Mouse (Mus musculus): ENCODE results near the gene Lta. TPM values are rescaled to one million over a fixed set of nuclear protein-coding genes. Genes with fewer than 3 reads are reported as not detected.

The Lta gene
- polyA plus RNA-seq, 1 experiment from 2014 or later = 0.06 TPM

- no peaks in the 10 kb centered on the region for H3K36me3 ChIP-seq (replicated peaks)
- peak within 1 kb of the TSS; percentile 74 for H3K4me2 ChIP-seq
- WGBS (ENCODE audit: insufficient replicate concordance) = 46% methylated on average over 28 of the region's 28 CpGs
- ATAC-seq (ENCODE audit: insufficient read depth) = no peak
- H3K9me3 ChIP-seq (replicated peaks) = no peaks in the 10 kb centered on the region
- peaks cover 46% of the 10 kb centered on the region for H3K27me3 ChIP-seq
- H3K9ac ChIP-seq = 0 out of 2 replicates have a peak within 1 kb of the TSS, but pooled peaks have one; percentile 40
- peaks cover 40% of the 10 kb centered on the region for H3K4me1 ChIP-seq (replicated peaks)
- peak within 1 kb of the TSS; percentile 38; the same call in 1 of the 2 replicates for H3K27ac ChIP-seq (replicated peaks)
- H3K4me3 ChIP-seq (replicated peaks) = peak within 1 kb of the TSS; percentile 49
Measured at GRCm38 (mm10) chr17:35193881-35194843, 11.0 kb downstream of the Lta start, which contains the start of gene Ltb. Gene Ltb (plus strand): TSS chr17:35194439.

GRCm38 (mm10) chr17:35192924-35193323, 12.2 kb downstream of the Lta start:
- ATAC-seq (ENCODE audit: insufficient read depth) = no peak
- Histone ChIP-seq H3K9ac (no peak overlapping the region), H3K36me3 (replicated peaks) (no peaks in the 10 kb centered on the region), H3K27me3 (peaks cover 37% of the 10 kb centered on the region), H3K4me3 (replicated peaks) (no peak overlapping the region), H3K4me2 (no peak overlapping the region), H3K27ac (replicated peaks) (peak overlapping the region; percentile 64; the same call in 1 of the 2 replicates), H3K9me3 (replicated peaks) (no peaks in the 10 kb centered on the region), H3K4me1 (replicated peaks) (peaks cover 42% of the 10 kb centered on the region)
- 45% methylated on average over 5 of the region's 5 CpGs for WGBS (ENCODE audit: insufficient replicate concordance)

GRCm38 (mm10) chr17:35191723-35192122, 13.4 kb downstream of the Lta start:
- H3K4me2 ChIP-seq = no peak overlapping the region

GRCm38 (mm10) chr17:35190096-35190495, 15.1 kb downstream of the Lta start:
- ATAC-seq (ENCODE audit: insufficient read depth) = no peak
- H3K9me3 ChIP-seq (replicated peaks) = no peaks in the 10 kb centered on the region
- peak overlapping the region; percentile 74 for H3K27ac ChIP-seq (replicated peaks)
- H3K9ac ChIP-seq = no peak overlapping the region
- peaks cover 42% of the 10 kb centered on the region for H3K4me1 ChIP-seq (replicated peaks)
- peaks cover 15% of the 10 kb centered on the region for H3K27me3 ChIP-seq
- peak overlapping the region; percentile 27 for H3K4me2 ChIP-seq
- WGBS (ENCODE audit: insufficient replicate concordance) = 17% methylated on average over 4 of the region's 4 CpGs
- no peak overlapping the region for H3K4me3 ChIP-seq (replicated peaks)
- no peaks in the 10 kb centered on the region for H3K36me3 ChIP-seq (replicated peaks)

More at GRCm38 (mm10) chr17:35191723-35192122, 13.4 kb downstream of the Lta start:
- 42% methylated on average over 2 of the region's 2 CpGs for WGBS (ENCODE audit: insufficient replicate concordance)
- no peak overlapping the region for H3K9ac ChIP-seq
- H3K4me1 ChIP-seq (replicated peaks) = peaks cover 44% of the 10 kb centered on the region
- H3K9me3 ChIP-seq (replicated peaks) = no peaks in the 10 kb centered on the region
- H3K36me3 ChIP-seq (replicated peaks) = no peaks in the 10 kb centered on the region
- no peak overlapping the region for H3K27ac ChIP-seq (replicated peaks)
- no peak for ATAC-seq (ENCODE audit: insufficient read depth)
- H3K27me3 ChIP-seq = peaks cover 31% of the 10 kb centered on the region
- no peak overlapping the region for H3K4me3 ChIP-seq (replicated peaks)

GRCm38 (mm10) chr17:35189186-35189585, 16.0 kb downstream of the Lta start:
- H3K4me3 ChIP-seq (replicated peaks) = no peak overlapping the region
- no peak overlapping the region for H3K9ac ChIP-seq
- peaks cover 6% of the 10 kb centered on the region for H3K27me3 ChIP-seq
- 17% methylated on average over 1 of the region's 1 CpGs for WGBS (ENCODE audit: insufficient replicate concordance)
- H3K4me1 ChIP-seq (replicated peaks) = peaks cover 33% of the 10 kb centered on the region
- H3K36me3 ChIP-seq (replicated peaks) = no peaks in the 10 kb centered on the region
- 0 out of 2 replicates have a peak overlapping the region, but pooled peaks have one; percentile 27 for H3K4me2 ChIP-seq
- peak overlapping the region; percentile 74 for H3K27ac ChIP-seq (replicated peaks)
- no peaks in the 10 kb centered on the region for H3K9me3 ChIP-seq (replicated peaks)
- ATAC-seq (ENCODE audit: insufficient read depth) = no peak; the same call in 1 of the 2 replicates

- no peak for ATAC-seq (ENCODE audit: insufficient read depth)
- no peak within 1 kb of the TSS for H3K9ac ChIP-seq
- no peaks in the 10 kb centered on the region for H3K9me3 ChIP-seq (replicated peaks)
- peaks cover 29% of the 10 kb centered on the region for H3K4me1 ChIP-seq (replicated peaks)
- H3K27me3 ChIP-seq = no peaks in the 10 kb centered on the region
- H3K27ac ChIP-seq (replicated peaks) = peak within 1 kb of the TSS; percentile 74
- peak within 1 kb of the TSS; percentile 54 for H3K4me3 ChIP-seq (replicated peaks)
- WGBS (ENCODE audit: insufficient replicate concordance) = 31% methylated on average over 7 of the region's 7 CpGs
- H3K4me2 ChIP-seq = peak within 1 kb of the TSS; percentile 21
- no peaks in the 10 kb centered on the region for H3K36me3 ChIP-seq (replicated peaks)
Measured at GRCm38 (mm10) chr17:35187959-35188610, 17.1 kb downstream of the Lta start, which contains the start of gene Lst1. Gene Lst1 (minus strand): TSS chr17:35188439.

- peaks cover 29% of the 10 kb centered on the region for H3K4me1 ChIP-seq (replicated peaks)
- ATAC-seq (ENCODE audit: insufficient read depth) = no peak
- peak overlapping the region; percentile 54 for H3K4me3 ChIP-seq (replicated peaks)
- no peak overlapping the region for H3K9ac ChIP-seq
- H3K4me2 ChIP-seq = peak overlapping the region; percentile 21
- no peaks in the 10 kb centered on the region for H3K36me3 ChIP-seq (replicated peaks)
- WGBS (ENCODE audit: insufficient replicate concordance) = 52% methylated on average over 4 of the region's 4 CpGs
- no peaks in the 10 kb centered on the region for H3K27me3 ChIP-seq
- no peaks in the 10 kb centered on the region for H3K9me3 ChIP-seq (replicated peaks)
- peak overlapping the region; percentile 74 for H3K27ac ChIP-seq (replicated peaks)
Measured at GRCm38 (mm10) chr17:35187345-35187744, 17.8 kb downstream of the Lta start.

GRCm38 (mm10) chr17:35186681-35187080, 18.5 kb downstream of the Lta start:
- Histone ChIP-seq H3K9ac (no peak overlapping the region), H3K4me3 (replicated peaks) (peak overlapping the region; percentile 54), H3K9me3 (replicated peaks) (no peaks in the 10 kb centered on the region), H3K27ac (replicated peaks) (peak overlapping the region; percentile 53), H3K27me3 (no peaks in the 10 kb centered on the region), H3K4me2 (peak overlapping the region; percentile 72), H3K4me1 (replicated peaks) (peaks cover 29% of the 10 kb centered on the region), H3K36me3 (replicated peaks) (no peaks in the 10 kb centered on the region)
- ATAC-seq (ENCODE audit: insufficient read depth) = no peak
- WGBS (ENCODE audit: insufficient replicate concordance) = under 1% methylated on average over 4 of the region's 4 CpGs

- no peaks in the 10 kb centered on the region for H3K36me3 ChIP-seq (replicated peaks)
- no peaks in the 10 kb centered on the region for H3K27me3 ChIP-seq
- ATAC-seq (ENCODE audit: insufficient read depth) = 0 out of 2 replicates have a peak, but pooled peaks have one; percentile 11
- H3K4me1 ChIP-seq (replicated peaks) = peaks cover 29% of the 10 kb centered on the region
- under 1% methylated on average over 18 of the region's 18 CpGs for WGBS (ENCODE audit: insufficient replicate concordance)
- no peaks in the 10 kb centered on the region for H3K9me3 ChIP-seq (replicated peaks)
- H3K4me2 ChIP-seq = peak overlapping the region; percentile 72
- H3K4me3 ChIP-seq (replicated peaks) = peak overlapping the region; percentile 54
- H3K9ac ChIP-seq = no peak overlapping the region
- peak overlapping the region; percentile 53 for H3K27ac ChIP-seq (replicated peaks)
Measured at GRCm38 (mm10) chr17:35185639-35186611, 19.2 kb downstream of the Lta start.

- no peak overlapping the region for H3K27ac ChIP-seq (replicated peaks)
- H3K27me3 ChIP-seq = no peaks in the 10 kb centered on the region
- WGBS (ENCODE audit: insufficient replicate concordance) = 60% methylated on average over 5 of the region's 5 CpGs
- H3K4me3 ChIP-seq (replicated peaks) = no peak overlapping the region
- no peaks in the 10 kb centered on the region for H3K36me3 ChIP-seq (replicated peaks)
- no peaks in the 10 kb centered on the region for H3K9me3 ChIP-seq (replicated peaks)
- no peak overlapping the region for H3K9ac ChIP-seq
- H3K4me1 ChIP-seq (replicated peaks) = no peaks in the 10 kb centered on the region; the same call in 1 of the 2 replicates
- no peak for ATAC-seq (ENCODE audit: insufficient read depth)
- H3K4me2 ChIP-seq = no peak overlapping the region
Measured at GRCm38 (mm10) chr17:35180093-35180492, 25.1 kb downstream of the Lta start.
